ENCODE assay signal across 8 mouse cellular contexts in genomic region chr17:84837780-84838179, GRCm38 (mm10). TPM values are rescaled to one million over a fixed set of nuclear protein-coding genes. Genes with fewer than 3 reads are reported as not detected.
A peak's percentile ranks its signal among the peaks of the same experiment; 100 is the strongest.
DNase-seq lines count a peak whose midpoint lies in the region; ATAC-seq and TF ChIP-seq lines count a peak whose summit lies in the region.

No protein-coding gene starts in this region.

- DNase-seq in heart, adult 18-20 months, result peak; percentile 50 to 82
- DNase-seq in cerebellum, postnatal 4 days (ENCODE audit: low spot score in 2 of 2), result peak; percentile 41 to 76
- DNase-seq in gastrocnemius, adult 2 months, result peak; percentile 65
- peak; percentile 78 to 84 for DNase-seq in left cerebral cortex, postnatal 14 days (ENCODE audit: low spot score in 2 of 2)
- DNase-seq in skeletal muscle tissue, adult 2 months (ENCODE audit: low read depth, low spot score), result peak; percentile 59

- no peak overlapping the region for H3K4me2 ChIP-seq in heart, embryonic 11.5 days
- H3K4me2 ChIP-seq in intestine, postnatal 0 days (replicated peaks; ENCODE audit: low read depth), result no peak overlapping the region
- H3K4me2 ChIP-seq in midbrain, embryonic 12.5 days (replicated peaks), result no peak overlapping the region

- no peaks in the 10 kb centered on the region for H3K4me1 ChIP-seq in heart, embryonic 11.5 days (ENCODE audit: control insufficient read depth, insufficient read depth, low read length)
- H3K4me1 ChIP-seq in intestine, postnatal 0 days (replicated peaks; ENCODE audit: control insufficient read depth, insufficient read depth, low read length), result no peaks in the 10 kb centered on the region
- H3K4me1 ChIP-seq in midbrain, embryonic 12.5 days, result no peaks in the 10 kb centered on the region

- peak; percentile 93 for TF ChIP-seq CTCF in gastrocnemius, adult 2 months (IDR thresholded peaks at IDR 0.05)
- TF ChIP-seq CTCF in intestine, postnatal 0 days (IDR thresholded peaks at IDR 0.05; ENCODE audit: low read depth), result peak; percentile 91

- WGBS in heart, embryonic 11.5 days (ENCODE audit: insufficient replicate concordance), result 2% methylated on average over 3 of the region's 3 CpGs
- 1% methylated on average over 3 of the region's 3 CpGs for WGBS in intestine, postnatal 0 days
- WGBS in midbrain, embryonic 12.5 days, result 3% methylated on average over 3 of the region's 3 CpGs

- H3K27ac ChIP-seq in heart, embryonic 11.5 days (ENCODE audit: low read depth, low read length), result no peak overlapping the region
- no peak overlapping the region for H3K27ac ChIP-seq in gastrocnemius, adult 2 months
- no peak overlapping the region for H3K27ac ChIP-seq in intestine, postnatal 0 days (ENCODE audit: low read depth, low read length)
- H3K27ac ChIP-seq in midbrain, embryonic 12.5 days (replicated peaks), result no peak overlapping the region

- H3K9me3 ChIP-seq in heart, embryonic 11.5 days (replicated peaks; ENCODE audit: control insufficient read depth, low read length), result no peaks in the 10 kb centered on the region
- no peaks in the 10 kb centered on the region for H3K9me3 ChIP-seq in intestine, postnatal 0 days (ENCODE audit: control insufficient read depth)
- no peaks in the 10 kb centered on the region for H3K9me3 ChIP-seq in midbrain, embryonic 12.5 days

- no peaks in the 10 kb centered on the region; the same call in 1 of the 2 replicates for H3K27me3 ChIP-seq in heart, embryonic 11.5 days (ENCODE audit: control insufficient read depth, insufficient read depth, low read length)
- H3K27me3 ChIP-seq in intestine, postnatal 0 days (replicated peaks; ENCODE audit: control insufficient read depth, insufficient read depth, low read length), result no peaks in the 10 kb centered on the region
- 0 out of 2 replicates have a peak, but pooled peaks cover 4% of the 10 kb centered on the region for H3K27me3 ChIP-seq in midbrain, embryonic 12.5 days

- H3K36me3 ChIP-seq in heart, embryonic 11.5 days (ENCODE audit: control insufficient read depth, insufficient read depth, low read length), result no peaks in the 10 kb centered on the region
- no peaks in the 10 kb centered on the region for H3K36me3 ChIP-seq in intestine, postnatal 0 days (ENCODE audit: control insufficient read depth, insufficient read depth)
- H3K36me3 ChIP-seq in midbrain, embryonic 12.5 days, result no peaks in the 10 kb centered on the region

- no peak for ATAC-seq in heart, embryonic 11.5 days (replicated peaks; ENCODE audit: insufficient number of reproducible peaks, low FRiP score, low TSS enrichment)
- no peak; the same call in 1 of the 2 replicates for ATAC-seq in intestine, postnatal 0 days
- peak; percentile 65; the same call in 1 of the 2 replicates for ATAC-seq in midbrain, embryonic 12.5 days (ENCODE audit: low FRiP score, low read depth)

- H3K4me3 ChIP-seq in heart, embryonic 11.5 days (ENCODE audit: low read depth, low read length), result no peak overlapping the region
- no peak overlapping the region for H3K4me3 ChIP-seq in gastrocnemius, adult 2 months
- H3K4me3 ChIP-seq in intestine, postnatal 0 days (ENCODE audit: low read depth, low read length), result no peak overlapping the region
- H3K4me3 ChIP-seq in midbrain, embryonic 12.5 days, result no peak overlapping the region

- H3K9ac ChIP-seq in heart, embryonic 11.5 days (ENCODE audit: low read depth, low read length), result no peak overlapping the region
- no peak overlapping the region for H3K9ac ChIP-seq in intestine, postnatal 0 days (ENCODE audit: low read depth, low read length)
- no peak overlapping the region for H3K9ac ChIP-seq in midbrain, embryonic 12.5 days (replicated peaks)

- intact Hi-C loops in gastrocnemius, adult 2 months (cut with DNase I), result loop anchor here (2.0 to 5.0 kb wide), 3 partner anchors 185 to 795 kb away; no protein-coding TSS in a partner anchor
- intact Hi-C loops in left cerebral cortex, postnatal 14 days (cut with DNase I), result loop anchor here (2.0 to 5.0 kb wide), 3 partner anchors 275 to 795 kb away; no protein-coding TSS in a partner anchor

RNA-seq across cellular contexts. Expression of gene Lrpprc, which starts 47.2 kb away (rescaled TPM):
- 100 to 1,000 TPM; 134 to 150 TPM for total RNA-seq in heart, adult 18-20 months (2021)
- polyA plus RNA-seq in heart, embryonic 11.5 days (2014; fragmentation: Nextera tagmentation; extraction: Ambion mirVana), result 62.2 and 72.3 TPM in 2 replicates
- total RNA-seq in gastrocnemius, adult 2 months (2021), result 10 to 100 TPM; 61.7 to 84.8 TPM
- polyA plus RNA-seq in intestine, postnatal 0 days (2015; fragmentation: Nextera tagmentation; extraction: Ambion mirVana), result 15.3 and 15.9 TPM in 2 replicates
- total RNA-seq in left cerebral cortex, postnatal 14 days (2021), result 10 to 100 TPM; 63.5 to 66.2 TPM
- polyA plus RNA-seq in midbrain, embryonic 12.5 days (2016; fragmentation: Nextera tagmentation; extraction: Ambion mirVana), result 49.5 and 53.3 TPM in 2 replicates
